Mouse (Mus musculus) hematopoietic stem cell, adult 5-6 weeks (primary cell): ENCODE measurements around the gene Calhm6. TPM values are rescaled to one million over a fixed set of nuclear protein-coding genes. Genes with fewer than 3 reads are reported as not detected.

ENCODE experiments used
- ATAC-seq, 2 experiments: fragments of 125-278 bp in 1 of 2; replicated peaks in 1 of 2; 2 replicates each; pipeline ENCODE4 v1.8.0; 2016 to 2017; ENCODE audit warnings: inconsistent platforms in 2 of 2, mild to moderate bottlenecking in 2 of 2, moderate number of reproducible peaks in 2 of 2, low read depth in 1 of 2, moderate TSS enrichment in 1 of 2; ENCODE audit not compliant: low FRiP score in 2 of 2, poor library complexity in 2 of 2, severe bottlenecking in 2 of 2, insufficient read depth in 1 of 2, low TSS enrichment in 1 of 2
- total RNA-seq: library from RNA; stranded (forward); fragments of 172-1452, 232-1000 nt; gene quantifications from 2 replicates; pipeline ENCODE4 v1.2.3, GENCODE M21; 2017

Gene Calhm6
- total RNA-seq: 13.1 and 16.7 TPM in 2 replicates

DNA sequence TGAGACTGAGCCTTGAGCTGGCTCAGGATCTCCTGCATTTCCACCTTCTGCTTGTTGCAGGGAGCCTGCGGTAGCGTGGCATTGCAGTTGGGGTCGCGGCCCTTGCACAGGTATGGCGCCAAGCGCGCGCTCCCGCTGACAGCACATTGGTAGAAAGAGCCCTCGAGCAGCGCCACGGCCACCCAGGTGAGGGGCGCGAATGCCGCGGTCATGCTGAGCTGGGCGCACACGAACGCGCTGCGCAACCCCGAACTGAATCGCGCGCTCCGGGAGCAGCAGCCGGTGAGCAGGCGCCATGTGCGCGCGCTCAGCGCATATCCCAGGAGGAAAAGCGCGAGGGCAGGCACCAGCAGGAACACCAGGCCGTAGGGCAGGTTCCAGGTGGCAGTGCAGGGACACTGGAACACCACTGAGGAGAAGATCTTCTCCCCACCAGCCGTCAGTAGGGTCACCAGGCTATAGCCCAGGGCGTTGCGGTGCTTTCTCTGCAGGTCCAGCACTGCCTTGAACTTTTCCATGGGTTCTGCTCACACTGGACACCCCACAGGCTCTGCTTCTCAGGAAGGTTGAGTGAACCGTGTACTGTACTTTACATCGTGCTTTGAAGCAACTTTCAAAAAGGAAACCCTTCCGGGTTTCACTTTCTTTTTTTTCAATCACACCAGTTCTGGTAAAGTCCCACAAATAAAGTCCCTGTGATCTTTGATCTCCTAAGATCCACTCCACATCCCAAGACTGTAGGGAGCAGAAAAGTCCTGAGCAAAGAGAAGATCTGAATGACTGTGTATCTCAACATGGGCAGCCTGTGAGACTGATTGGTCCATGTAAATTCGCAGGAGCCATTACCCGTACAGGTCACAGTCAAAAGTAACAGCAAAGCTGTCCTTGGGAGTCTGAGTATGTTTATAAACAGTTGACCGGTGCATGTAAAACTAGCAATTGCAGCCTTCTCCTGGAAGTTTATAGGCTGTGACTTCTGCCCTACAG lies at the start of gene Calhm6:
Gene Calhm6 (minus strand): TSS at position 593 of the 987 bp plus-strand sequence.
- peak; percentile 23 to 29; a peak in 3 of 4 replicates for ATAC-seq

DNA sequence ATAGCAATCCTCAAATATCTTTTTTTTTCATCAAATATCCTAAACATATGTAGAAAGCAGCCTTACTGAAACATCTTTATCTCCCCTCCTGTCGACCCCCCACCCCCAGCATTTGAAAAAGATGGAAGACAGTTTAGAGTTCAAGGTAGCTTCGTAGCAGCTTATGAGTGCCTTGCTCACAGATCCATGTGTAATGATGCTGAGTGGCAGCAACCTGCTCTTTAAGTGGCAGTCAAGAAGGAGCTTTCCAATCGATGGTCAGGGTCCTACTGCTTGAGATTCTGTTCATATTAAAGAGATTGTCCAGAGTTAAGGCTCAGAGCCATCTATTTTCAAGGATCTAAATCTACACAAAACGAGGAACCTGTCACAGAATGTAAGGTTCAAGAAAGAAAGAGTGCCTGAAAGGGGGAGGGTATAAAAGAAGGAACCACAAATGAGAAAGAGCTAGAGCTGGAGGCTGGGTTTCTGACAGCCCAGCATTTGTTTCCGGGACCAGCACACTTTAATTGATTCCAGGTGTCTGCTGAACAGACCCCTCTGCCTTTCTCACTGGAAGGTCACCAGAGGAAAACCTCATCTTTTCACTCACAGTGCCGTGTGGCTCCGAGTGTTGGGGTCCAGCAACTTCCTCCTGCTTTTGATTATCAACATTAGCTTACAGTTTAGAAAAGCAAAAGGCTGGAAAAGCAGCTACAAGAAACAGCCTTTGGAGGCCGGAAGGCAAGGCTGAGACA lies 48.3 kb upstream of the Calhm6 start:
- ATAC-seq: peak; percentile 52 to 68

DNA sequence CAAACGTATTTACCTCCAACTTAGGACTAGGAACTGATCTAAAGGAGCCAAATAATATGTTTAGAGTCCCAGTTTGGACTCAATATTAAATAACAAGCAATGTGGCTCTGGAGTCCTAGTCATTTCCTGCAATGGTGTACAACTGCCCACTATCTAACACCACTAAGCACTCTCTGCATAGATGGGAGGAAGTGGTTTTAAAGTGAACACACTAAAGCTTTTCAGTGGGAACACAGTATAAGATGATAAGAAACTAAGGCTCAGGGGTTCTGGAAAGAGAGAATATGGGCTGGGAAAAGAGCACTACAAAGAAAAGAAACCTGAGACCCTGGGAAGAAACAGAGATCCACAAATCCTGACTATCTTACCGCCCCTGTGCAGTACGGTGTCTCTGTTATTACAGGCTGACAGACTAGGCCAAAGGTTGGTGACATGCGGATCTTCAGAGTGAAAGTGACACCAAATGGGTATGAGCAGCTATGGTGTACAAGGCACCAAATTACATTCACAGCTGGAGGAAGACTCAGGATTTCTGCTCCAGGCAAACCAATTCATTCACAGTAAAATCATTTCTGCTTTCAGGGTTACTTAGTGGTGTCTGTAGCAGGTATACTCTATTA lies 45.0 kb upstream of the Calhm6 start:
- peak; percentile 80 to 86 for ATAC-seq

DNA sequence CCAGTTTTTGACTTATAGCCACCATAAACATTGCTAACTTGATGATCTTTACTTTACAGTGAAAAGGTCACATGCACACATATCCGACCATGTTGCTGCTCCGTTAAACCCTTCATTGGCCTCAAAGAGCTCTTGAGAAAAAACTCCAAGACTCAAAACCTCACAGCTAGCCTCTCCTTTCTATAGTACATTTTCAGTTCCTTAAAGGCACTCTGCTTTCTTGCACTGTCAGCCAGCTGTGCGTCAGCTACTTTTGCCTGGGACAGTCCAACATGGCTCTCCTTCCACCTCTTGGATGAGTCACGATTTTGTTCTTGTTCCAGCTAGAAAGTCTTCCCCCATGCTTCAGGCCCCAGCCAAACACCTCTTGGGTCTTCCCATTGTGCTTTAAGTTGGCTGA lies 43.9 kb upstream of the Calhm6 start:
- peak in 1 of 2 experiments; percentile 44; a peak in 1 of 4 replicates for ATAC-seq

DNA sequence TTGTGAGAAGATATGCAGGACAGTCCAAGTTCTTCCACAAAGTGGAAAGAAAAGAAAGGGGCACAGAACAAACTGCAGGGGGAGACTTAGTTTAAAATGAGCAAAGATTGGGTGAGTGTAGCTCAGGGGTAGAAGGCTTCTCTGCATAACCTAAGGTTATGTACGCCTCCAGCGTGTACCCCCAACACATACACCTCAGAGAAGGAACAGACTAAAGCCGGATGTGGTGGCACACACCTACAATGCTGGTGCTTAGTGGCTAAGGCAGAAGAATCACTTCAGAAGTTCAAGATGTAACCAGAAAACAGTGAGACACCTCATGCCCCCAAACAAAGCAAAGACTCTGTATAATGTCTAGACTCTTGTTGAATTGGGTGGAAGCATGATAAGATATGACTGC lies 43.4 kb upstream of the Calhm6 start:
- no peak for ATAC-seq

DNA sequence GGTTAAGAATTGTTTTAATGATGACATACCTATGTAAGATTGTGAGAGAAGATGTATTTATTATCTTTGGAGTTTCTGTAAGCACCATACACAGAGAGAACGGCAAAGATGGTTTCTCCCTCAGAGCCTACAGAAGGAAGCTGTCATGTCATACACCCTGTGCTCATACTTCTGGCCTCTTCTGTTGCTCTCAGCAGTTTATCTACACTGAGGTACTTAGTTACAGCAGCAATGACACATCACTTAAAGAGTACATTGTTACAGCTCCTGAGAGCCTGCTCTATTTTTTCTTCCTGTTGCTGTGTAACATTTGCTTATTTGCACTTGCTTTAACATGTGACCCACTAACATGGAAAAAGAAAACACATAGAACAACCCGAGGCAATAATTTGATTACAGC lies 39.2 kb upstream of the Calhm6 start:
- ATAC-seq: no peak

DNA sequence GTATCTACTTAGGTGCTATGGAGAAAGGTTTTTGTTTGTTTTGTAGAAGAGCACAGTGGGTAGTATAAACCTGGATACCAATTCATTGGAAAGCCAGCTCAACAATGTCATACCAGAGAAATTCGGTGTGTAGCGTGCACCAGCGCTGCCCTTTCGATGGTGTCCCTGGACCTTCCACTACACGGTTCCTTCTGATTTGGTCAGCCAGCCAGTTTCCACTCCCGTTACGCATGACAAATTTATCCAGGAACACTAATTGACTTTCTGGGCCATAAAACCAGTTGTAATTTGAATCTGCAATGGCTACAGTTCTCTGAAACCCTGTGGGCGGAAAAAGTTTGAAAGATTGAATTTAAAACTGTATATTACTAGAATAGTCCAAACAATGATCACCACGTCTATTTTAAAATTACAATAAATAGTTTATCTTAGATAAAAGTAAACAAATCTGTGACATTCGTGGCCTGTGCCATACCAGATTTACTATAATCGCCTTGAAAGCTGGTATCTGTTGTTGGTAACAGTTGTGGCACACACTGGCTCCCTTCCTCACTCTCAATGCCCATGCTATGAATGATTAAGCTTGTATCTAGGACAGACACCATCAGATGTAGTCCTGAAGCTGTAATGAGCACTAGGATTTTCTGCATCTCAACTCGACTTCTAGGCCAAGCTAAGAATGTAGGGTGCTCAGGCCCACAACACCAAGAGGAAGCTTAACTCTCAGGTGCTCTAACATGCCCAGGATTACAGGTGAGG lies 28.2 kb upstream of the Calhm6 start:
- no peak for ATAC-seq

DNA sequence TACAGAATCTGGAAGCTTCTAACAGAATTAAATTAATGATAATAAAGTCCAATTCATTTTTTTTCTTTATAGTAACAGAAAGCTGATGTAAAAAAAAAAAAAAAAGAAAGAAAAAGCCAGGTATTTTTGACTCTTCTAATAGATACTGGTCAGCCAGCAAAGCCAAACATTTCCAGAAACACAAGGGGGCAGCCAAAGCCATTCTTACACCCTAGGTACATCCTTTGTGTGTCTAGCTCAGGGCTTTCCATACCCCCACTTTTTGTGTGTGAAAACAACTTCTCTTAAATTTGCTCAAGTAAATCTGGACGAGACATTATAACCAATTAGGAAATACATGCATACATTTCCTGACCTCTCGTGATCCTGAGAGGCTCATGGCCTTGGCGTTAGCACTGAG lies 24.0 kb upstream of the Calhm6 start:
- peak in 1 of 2 experiments; percentile 62; a peak in 1 of 4 replicates for ATAC-seq

DNA sequence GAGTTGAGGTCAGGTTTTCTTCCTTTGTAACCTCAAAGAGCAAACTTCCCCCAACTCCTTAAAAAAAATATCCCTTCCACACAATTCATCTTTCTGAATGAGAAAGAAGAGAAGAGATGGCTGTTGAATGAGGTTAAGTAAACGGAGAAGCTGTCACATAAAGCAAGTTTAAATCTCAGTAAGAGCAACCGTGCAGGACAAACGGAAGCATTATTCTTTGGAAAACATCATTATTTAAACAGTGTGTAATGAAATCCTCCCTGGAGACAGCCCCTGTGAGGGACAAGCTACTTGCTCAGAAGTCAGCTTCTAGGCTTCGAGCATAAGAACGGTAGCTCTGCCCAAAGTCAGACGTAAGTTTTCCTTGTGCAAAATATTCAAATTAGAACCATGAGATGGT lies 22.7 kb upstream of the Calhm6 start:
- no peak for ATAC-seq

DNA sequence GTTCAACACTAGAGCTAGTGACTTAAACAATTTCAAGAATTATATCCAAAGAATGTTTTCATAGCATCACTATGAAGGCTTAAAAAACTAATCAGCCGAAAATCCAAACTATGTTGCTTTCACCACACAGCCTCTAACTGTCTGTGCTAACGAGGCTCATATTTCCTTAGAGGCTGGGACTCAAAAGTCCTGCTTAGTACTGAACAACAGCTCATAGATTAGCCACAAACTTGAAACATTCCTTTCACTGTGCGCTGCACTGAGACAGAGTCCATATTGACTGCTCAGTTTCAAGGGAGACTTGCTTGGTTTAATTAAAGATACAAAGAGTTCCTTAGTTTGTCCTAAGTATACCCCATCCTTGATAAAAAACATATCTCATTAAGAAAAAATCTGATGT lies 22.0 kb upstream of the Calhm6 start:
- no peak for ATAC-seq

DNA sequence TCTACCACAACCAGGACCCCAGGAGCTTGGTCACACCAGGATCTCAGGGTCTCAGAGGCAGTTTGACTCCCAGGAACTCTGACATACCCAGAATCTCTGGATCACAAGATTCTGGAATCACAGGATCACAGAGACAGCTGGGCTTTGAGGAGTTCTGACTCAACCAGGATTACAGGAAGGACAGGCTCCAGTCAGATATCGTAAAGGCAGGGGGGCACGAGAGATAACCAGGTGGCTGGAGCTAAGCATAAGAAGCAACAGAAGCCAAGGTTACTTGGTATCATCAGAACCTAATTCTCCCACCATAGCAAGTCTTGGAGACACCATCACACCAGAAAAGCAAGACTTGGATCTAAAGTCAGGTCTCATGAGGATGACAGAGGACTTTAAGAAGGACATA lies 13.9 kb upstream of the Calhm6 start:
- no peak for ATAC-seq

DNA sequence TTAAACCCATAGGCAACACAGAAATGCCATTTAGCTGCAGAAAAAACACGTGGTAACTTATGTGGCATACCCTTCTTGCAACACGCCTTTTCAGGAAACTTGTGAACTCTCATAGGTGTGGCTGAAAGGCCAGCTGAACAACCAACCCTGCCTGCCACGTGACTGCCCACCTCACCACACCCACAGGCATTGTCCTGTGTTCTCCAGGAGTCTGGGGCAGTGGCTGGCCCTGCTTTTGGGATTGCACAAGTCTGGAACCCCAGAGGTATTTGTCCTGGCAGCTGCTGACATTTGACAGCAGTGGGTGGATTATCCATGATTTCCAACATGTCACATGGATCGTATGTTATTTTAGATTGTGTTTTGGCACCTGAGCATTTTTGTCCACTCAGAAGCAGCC lies 12.0 kb upstream of the Calhm6 start:
- no peak for ATAC-seq

DNA sequence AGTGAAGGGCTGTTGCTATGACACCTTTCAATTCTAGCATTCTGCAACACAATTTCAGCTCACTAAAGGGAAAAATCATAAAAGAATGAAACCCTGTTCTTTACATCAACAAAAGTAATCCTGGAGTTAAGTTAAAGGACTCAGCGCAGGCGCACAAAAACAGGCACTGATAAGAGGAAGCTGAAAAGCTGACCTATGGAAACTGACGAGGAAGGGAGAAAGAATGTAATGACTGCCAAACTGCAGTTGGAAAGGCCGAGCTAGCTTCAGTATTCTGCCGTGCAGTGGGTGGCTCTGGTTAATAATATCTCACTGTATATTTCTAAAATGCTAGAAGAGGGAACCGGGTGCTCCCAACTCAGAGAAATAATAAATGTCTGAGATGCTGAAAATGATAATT lies 10.2 kb upstream of the Calhm6 start:
- no peak for ATAC-seq

DNA sequence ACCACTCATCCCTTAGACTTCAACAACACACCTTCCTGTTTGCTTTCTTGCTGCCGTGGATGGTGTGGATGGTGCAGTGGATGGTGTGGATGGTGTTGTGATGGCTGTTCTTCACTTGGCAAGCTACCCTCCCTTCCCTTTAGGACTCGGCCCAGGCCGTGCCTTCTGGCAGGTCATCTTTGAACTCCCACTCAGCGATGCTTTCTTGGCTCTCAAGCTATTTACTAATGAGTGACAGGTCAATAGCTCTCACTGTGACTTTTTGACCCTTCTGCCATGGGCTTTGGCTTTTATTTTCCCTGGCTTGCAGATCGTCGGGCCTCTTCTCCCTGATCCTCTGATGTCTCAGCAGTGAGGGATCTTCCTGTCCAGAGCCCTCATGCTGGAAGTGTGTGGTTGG lies 8.6 kb upstream of the Calhm6 start:
- ATAC-seq: no peak

DNA sequence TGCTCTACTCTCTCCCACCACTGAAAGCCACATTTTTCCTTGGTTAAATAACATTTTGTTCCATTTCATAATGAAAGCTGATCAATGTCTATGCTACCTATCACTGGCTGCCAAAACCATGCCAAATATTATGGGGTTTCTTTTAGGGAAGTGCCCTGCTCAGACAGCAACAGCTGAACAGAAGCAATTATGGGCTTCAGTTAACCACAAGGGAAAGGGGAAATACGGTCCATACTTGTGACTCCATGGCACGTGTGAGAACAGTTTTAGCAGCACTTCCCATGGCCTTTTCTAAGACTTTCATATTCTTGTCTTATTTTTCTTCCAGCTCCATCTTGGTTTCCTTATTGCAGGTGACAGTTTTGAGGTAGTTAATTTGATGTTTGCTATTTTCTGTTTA lies 3.6 kb upstream of the Calhm6 start:
- peak; percentile 90 for ATAC-seq

DNA sequence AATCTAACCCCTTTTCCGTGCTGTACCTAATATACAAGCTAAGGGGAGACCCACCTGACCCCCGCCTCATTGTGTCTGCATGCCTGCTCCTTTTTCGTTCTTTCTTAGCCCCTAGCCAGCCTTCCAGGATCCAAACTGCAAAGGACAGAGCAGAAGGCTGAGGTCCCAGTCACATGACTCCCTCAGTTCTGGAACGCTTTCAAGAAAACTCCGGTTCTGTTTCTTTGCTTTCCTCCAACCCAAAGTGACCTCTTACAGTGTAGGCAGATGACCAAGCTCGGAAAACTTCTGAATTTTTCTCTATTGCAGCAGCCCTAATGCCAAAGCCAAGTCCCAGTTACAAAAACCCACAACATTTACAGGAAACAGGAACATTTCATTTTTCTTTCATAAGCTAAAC lies 607 bp upstream of the Calhm6 start:
- ATAC-seq: no peak

DNA sequence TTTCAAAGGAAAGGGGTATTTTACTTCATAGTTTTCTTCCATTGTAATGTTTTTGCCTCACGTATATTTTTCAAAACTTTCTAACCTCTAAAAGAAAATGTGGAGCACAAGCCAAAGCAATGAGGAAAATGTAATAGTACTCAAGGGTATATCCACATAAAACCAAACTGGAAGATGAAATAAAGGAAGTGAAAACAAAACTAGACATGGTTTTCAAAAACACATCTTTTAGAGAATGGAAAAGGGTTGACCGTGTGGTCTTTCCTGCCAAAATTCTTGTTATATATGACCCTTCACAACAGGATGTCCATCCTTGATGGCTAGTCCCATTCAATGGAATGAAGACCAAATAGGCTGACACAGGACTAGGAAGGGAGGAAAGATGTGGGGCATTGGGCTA lies 9.4 kb downstream of the Calhm6 start:
- ATAC-seq: no peak
